Mouse (Mus musculus): Measurements from ENCODE around the gene Rpia.

- TF ChIP-seq POLR2A (IDR thresholded peaks at IDR 0.05; ENCODE audit: borderline replicate concordance, control insufficient read depth, low read depth, low read length), result peak; percentile 29; the same call in 1 of the 2 replicates
- no peak for TF ChIP-seq CTCF (IDR thresholded peaks at IDR 0.05; ENCODE audit: control insufficient read depth, insufficient read depth, low read length)
Observed at GRCm38 (mm10) chr6:70724722-70725121, 67.3 kb downstream of the Rpia start.
